Mouse (Mus musculus) frontal cortex, postnatal 25 days (tissue): ENCODE measurements around the gene Gm9844.

ENCODE experiments used
- DNase-seq, 2 experiments: peaks; one replicate each; pipeline ENCODE4 v3.0.0; 2022; ENCODE audit warnings: low spot score in 2 of 2

Gene Gm9844

DNA sequence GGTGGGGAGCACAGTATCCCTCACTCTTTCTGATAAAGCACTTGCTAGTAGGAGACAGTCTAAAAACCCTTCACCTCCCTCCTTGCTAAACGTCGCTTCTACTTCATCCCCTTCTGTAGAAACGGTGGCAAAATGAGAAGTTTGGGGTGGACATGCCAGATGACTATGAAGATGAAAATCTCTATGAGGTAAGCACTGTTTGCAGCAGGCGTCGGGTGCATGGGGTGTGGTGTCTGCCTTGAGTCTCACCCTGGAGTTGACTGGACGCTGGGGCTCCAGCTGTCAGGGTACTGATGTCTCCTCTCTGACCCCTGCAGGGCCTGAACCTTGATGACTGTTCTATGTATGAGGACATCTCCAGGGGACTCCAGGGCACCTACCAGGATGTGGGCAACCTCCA, 39.1 kb downstream of the Gm9844 start:
- DNase-seq, result no peak

DNA sequence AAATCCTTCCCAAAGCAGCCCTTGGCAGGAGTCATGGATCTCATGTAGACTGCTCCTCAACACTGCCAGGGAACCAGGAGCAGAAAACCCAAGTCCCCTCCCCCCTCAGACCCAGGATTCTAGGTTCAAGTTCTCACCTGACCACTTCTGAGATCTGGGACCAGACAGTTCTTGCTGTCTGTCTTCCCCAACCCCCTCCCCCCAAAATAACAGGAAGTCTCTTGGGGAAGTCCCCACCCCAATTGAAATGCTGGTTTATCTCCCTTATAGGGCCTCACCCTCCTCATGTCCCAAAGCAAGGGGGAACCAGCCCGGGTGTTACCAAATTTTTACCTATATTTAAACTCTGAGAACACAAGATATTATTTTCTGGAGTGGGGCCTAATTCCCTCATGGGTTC, 39.8 kb downstream of the Gm9844 start:
- DNase-seq, result no peak

DNA sequence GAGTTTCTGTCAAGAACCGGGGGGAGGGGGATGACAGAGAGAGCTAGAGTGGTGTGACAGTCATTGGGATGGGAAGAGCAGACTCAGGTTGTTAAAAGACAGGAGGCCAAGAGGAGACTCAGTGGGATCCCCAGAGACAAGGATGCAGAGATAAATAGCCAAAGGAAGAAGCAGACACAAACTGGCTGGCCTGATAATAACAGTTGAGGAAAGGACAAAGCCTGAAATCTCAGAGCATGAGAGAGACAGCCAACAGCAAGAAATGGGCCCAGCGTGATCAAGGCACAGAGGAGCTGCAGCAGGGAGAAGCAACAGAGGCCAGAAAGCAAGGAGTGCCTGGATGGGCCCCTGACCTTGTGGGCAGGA, 40.2 kb downstream of the Gm9844 start:
- no peak for DNase-seq

DNA sequence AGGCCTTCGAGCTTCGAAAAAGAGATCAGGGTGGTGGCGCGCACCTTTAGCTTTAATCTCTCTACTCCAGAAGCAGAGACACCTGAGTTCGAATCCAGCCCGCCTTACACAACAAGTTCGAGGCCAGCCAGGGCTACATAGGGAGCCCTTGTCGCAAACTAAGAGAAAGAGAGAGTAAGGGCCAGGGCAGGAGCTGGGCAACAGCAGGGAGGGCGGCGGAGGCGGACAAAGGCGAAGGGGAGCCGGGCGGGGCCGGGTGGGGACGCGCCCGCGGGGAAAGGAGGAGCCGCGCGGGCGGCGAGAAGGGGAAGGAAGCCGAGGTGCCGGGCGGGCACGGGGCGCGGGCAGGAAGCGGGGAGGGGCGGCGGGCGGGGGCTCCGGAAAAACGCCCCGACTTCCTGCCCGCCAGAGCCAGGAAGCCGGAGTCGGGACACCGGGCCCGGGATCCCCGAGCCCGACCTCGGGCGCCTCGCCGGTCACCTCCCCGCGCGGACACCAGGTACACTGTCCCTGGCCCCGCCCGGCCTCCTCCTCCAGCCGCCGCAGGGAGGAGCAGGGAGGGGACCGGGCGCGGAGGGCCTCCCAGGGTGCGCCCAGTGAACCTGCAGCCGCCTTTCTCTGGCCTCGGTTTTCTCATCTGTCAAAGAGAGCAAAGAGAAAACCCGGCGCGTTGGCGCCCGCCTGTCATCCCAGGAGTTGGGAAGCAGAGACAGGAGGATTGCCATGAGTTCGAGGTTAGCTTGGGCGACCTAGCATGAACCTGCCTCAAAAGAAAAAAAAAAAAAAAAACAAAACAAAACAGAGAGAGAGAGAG, 40.8 kb downstream of the Gm9844 start, which contains the start of gene Arhgef1:
Gene Arhgef1 (plus strand): TSS at position 283 of the 814 bp plus-strand sequence.
- no peak for DNase-seq

DNA sequence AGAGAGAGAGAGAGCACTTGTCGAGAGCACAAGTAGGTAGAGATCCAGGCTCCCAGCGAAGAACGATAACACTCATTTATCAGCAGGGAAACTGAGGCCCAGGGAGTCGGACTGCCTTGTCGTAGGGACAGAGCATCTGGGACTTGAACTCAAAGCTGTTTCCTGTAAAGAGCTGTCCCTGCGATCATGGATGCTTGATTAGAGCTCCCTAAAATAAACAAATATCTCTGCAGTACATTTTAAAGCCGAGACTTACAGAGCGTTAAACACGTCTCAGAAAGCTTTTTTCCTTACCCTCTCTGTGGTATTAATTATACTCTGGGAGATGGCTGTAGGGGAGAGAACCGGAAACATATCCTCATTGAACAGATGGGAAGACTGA, 41.4 kb downstream of the Gm9844 start:
- no peak for DNase-seq

DNA sequence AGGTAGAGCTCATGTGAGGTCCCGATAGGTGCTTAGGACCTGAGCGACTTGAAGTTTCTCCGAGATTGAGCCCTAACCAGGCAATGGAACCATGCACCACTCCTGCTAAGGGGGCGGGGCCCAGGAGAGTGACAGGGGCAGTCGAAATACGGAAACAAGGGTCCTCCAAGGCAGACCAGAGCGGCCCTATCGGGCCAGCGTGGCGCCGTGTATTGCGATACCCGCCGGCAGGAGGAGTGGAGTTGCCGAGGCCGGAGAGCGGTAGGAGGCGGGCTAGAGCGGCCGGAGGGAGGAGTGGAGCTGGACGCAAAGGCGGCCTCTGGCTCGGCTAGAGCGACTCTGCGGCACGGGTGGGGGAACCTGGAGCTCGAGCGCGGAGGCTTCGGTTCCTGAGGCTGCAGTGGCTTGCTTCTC, 42.1 kb downstream of the Gm9844 start:
- peak; percentile 93 to 94 for DNase-seq

DNA sequence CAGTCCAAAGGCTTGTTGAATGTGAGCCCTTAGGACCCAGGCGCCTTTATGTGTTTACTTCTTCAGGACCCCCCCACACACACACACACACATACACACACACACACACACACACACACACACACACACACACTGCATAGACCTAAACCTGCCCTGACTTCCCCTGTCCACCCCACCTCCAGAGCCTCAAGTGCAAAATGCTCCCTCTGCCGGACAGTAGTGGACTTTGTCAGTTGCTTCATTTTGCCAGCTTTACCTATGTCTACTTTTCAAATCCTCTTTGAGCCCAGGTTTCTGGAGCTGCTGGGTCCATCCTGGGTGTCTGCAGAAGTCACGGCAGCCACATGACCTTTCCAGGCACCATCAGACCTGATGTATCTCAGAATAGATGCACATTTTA, 42.9 kb downstream of the Gm9844 start:
- DNase-seq, result no peak

DNA sequence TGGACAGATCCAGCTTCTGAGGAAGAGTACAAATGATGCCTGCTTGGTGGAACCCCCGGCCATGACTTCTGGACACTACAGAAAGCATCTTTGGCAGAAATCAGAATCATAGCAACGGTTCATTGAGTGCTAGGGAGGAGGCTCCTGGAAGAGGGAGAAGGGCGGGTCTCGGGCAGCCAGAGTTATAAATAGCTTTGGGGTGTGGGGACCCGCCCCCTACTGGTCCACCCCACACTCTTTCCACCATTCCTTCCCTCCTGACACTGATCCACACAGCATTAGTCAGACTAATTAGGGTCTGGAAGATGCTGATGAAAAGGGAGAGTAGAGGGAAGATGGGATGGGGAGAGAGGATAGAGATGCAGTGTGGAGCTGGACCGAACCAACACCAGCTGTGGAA, 44.5 kb downstream of the Gm9844 start:
- DNase-seq, result no peak

DNA sequence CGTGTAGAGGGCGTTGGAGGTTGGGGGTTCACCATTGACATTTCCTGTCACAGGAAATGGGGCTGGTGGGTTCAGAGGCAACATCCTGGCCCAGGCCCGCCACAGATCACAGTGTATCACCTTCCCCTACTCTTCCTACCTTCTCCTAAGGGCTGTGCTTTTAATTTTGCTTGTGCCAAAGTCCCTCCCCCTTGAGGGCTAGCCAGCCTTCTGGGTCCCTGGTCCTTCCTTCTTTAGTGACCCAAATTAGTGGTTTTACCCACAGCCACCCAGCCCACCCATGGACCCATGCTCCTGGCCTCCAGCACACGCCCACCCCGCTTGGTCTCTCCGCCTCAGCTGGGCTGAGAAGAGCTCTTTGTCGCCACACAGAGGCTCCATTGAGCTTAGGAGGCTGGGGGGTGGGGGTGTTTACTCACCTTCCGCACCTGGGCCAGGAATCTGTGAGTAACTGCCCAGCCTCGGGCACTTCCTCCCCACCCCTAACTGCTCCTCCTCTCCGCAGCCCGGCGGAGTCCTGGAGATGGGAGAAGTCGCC, 45.3 kb downstream of the Gm9844 start:
- DNase-seq, result no peak
